Mouse (Mus musculus) bone marrow, adult 2 months (tissue): ENCODE results near the gene Trim8.

Experiments
- CTCF ChIP-seq: fragments of 200-500 bp; IDR thresholded peaks from 2 replicates; pipeline ENCODE4 v1.5.1; 2011; ENCODE audit warnings: low read length, control low read depth; ENCODE audit not compliant: control insufficient read depth, insufficient read depth
- POLR2A ChIP-seq: fragments of 200-500 bp; IDR thresholded peaks from 2 replicates; pipeline ENCODE4 v1.6.1; 2011; ENCODE audit warnings: low read depth, mild to moderate bottlenecking, control low read depth, low read length, borderline replicate concordance; ENCODE audit not compliant: control insufficient read depth

DNA sequence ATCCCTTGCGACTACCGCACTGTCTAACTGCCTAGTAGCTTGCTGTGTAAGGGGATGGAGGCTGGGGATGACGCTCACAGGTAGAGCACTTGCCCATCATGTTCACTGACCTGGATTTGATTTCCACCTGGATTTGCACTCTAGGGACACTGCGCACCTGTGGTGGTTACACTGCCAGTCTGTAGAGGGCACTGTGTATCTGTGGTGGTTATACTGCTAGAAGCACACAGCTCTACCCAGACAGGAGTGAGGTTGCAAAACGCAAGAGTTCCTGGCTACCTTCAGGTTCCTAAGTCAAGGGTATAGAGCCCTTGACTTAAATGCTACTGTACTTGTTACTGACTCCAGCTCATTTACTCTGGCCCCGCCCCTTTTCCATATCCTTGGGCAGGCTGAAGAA is 36.7 kb downstream of the Trim8 start:
- TF ChIP-seq POLR2A (no peak), CTCF (peak; percentile 40; the same call in 1 of the 2 replicates)
